Mouse (Mus musculus) kidney, adult 9 months (tissue): Measurements from ENCODE around the gene Pdss2.
A peak's percentile ranks its signal among the peaks of the same experiment; 100 is the strongest.

Experiments
- DNase-seq: peaks from one replicate; pipeline ENCODE4 v3.0.0; 2022

Gene Pdss2

GRCm38 (mm10) chr10:43440981-43441740, 219.9 kb downstream of the Pdss2 start:
- DNase-seq, result peak; percentile 69

- DNase-seq, result no peak
These were observed 227.4 kb downstream of the Pdss2 start for GRCm38 (mm10) chr10:43448656-43449055.

- DNase-seq, result peak; percentile 89
These were observed 230.8 kb downstream of the Pdss2 start for GRCm38 (mm10) chr10:43451848-43452662.

- no peak for DNase-seq
These were observed 231.3 kb downstream of the Pdss2 start for GRCm38 (mm10) chr10:43452663-43452996.

- DNase-seq, result no peak
These were observed 232.9 kb downstream of the Pdss2 start for GRCm38 (mm10) chr10:43454219-43454618.

GRCm38 (mm10) chr10:43454671-43455070, 233.4 kb downstream of the Pdss2 start:
- DNase-seq, result no peak

GRCm38 (mm10) chr10:43462821-43463220, 241.5 kb downstream of the Pdss2 start:
- DNase-seq, result no peak

- DNase-seq, result no peak
These were observed 241.9 kb downstream of the Pdss2 start for GRCm38 (mm10) chr10:43463227-43463626.

- DNase-seq, result no peak
These were observed 244.9 kb downstream of the Pdss2 start for GRCm38 (mm10) chr10:43466223-43466622.

- DNase-seq, result no peak
These were observed 246.4 kb downstream of the Pdss2 start for GRCm38 (mm10) chr10:43467659-43468058.

GRCm38 (mm10) chr10:43468293-43468692, 247.0 kb downstream of the Pdss2 start:
- DNase-seq, result no peak

GRCm38 (mm10) chr10:43475376-43475775, 254.1 kb downstream of the Pdss2 start:
- DNase-seq, result peak; percentile 57

GRCm38 (mm10) chr10:43477459-43477858, 256.2 kb downstream of the Pdss2 start:
- DNase-seq, result no peak

- peak; percentile 80 for DNase-seq
These were observed 256.8 kb downstream of the Pdss2 start for GRCm38 (mm10) chr10:43477865-43478681.

GRCm38 (mm10) chr10:43478751-43479435, 257.6 kb downstream of the Pdss2 start, which contains the start of gene Bend3:
Gene Bend3 (plus strand): TSS chr10:43478831.
- DNase-seq, result peak; percentile 49

GRCm38 (mm10) chr10:43479436-43480157, 258.3 kb downstream of the Pdss2 start:
- DNase-seq, result peak; percentile 86

- DNase-seq, result no peak
These were observed 259.1 kb downstream of the Pdss2 start for GRCm38 (mm10) chr10:43480227-43480849.

- DNase-seq, result no peak
These were observed 259.9 kb downstream of the Pdss2 start for GRCm38 (mm10) chr10:43481179-43481578.

- DNase-seq, result no peak
These were observed 260.7 kb downstream of the Pdss2 start for GRCm38 (mm10) chr10:43482021-43482420.

- peak; percentile 37 for DNase-seq
These were observed 262.2 kb downstream of the Pdss2 start for GRCm38 (mm10) chr10:43483426-43483995.

GRCm38 (mm10) chr10:43485751-43486268, 264.5 kb downstream of the Pdss2 start:
- no peak for DNase-seq
